Mouse (Mus musculus): ENCODE data around the gene Dazap2. TPM values are rescaled to one million over a fixed set of nuclear protein-coding genes. Genes with fewer than 3 reads are reported as not detected.
"Not testable (repeated sequence)": the region's sequence is repeated elsewhere in the genome, so short reads cannot be mapped to it uniquely, and the experiment has no call there.

Dazap2 gene
- total RNA-seq, 2 experiments from 2014 or later = 106 to 120 TPM

- intact Hi-C loops (cut with DNase I) = no loop called here
- DNase-seq (ENCODE audit: low spot score in 2 of 2) = no peak
Observed at GRCm38 (mm10) chr15:100600696-100601272, 14.4 kb upstream of the Dazap2 start.

DNA sequence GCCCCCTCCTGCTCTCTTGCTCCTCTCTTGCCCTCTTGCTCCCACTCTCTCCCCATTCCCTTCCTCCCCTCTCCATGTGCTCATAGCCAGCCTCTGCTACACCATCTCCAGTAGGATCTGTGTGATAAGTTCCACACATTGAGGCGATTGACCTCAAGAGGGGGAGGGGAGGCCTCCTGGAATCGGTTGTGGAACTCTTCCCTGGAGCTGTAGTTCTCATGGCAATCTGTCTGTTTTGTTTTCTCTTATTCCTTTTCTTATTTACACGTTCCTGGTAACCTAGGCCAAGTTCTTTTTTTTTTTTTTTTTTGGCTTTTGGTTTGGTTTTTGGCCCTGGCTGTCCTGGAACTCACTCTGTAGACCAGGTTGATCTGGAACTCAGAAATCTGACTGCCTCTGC is 13.5 kb upstream of the Dazap2 start:
- DNase-seq (ENCODE audit: low spot score in 2 of 2) = no peak
- intact Hi-C loops (cut with DNase I) = no loop called here

- intact Hi-C loops (cut with DNase I); DNase-seq (ENCODE audit: low spot score in 2 of 2): not testable (repeated sequence)
Observed at GRCm38 (mm10) chr15:100606677-100607076, 8.5 kb upstream of the Dazap2 start.

GRCm38 (mm10) chr15:100611951-100612350 is 3.2 kb upstream of the Dazap2 start:
- intact Hi-C loops (cut with DNase I) = loop anchor here (5.0 kb wide), 3 partner anchors 60 to 75 kb away; partner anchors contain the start of gene Tfcp2
- DNase-seq (ENCODE audit: low spot score in 2 of 2) = no peak

- intact Hi-C loops (cut with DNase I) = loop anchor here (5.0 kb wide), 3 partner anchors 60 to 75 kb away; partner anchors contain the start of gene Tfcp2
- no peak for DNase-seq (ENCODE audit: low spot score in 2 of 2)
Observed at GRCm38 (mm10) chr15:100612432-100612831, 2.7 kb upstream of the Dazap2 start.

- DNase-seq (ENCODE audit: low spot score in 2 of 2) = peak; percentile 73 to 79
- intact Hi-C loops (cut with DNase I) = loop anchor here (5.0 kb wide), 3 partner anchors 61 to 76 kb away; partner anchors contain the start of gene Tfcp2
Observed at GRCm38 (mm10) chr15:100613584-100613983, 1.6 kb upstream of the Dazap2 start.

- DNase-seq (ENCODE audit: low spot score in 2 of 2) = no peak
- intact Hi-C loops (cut with DNase I) = loop anchor here (5.0 kb wide), 3 partner anchors 62 to 77 kb away; partner anchors contain the start of gene Tfcp2
Observed at GRCm38 (mm10) chr15:100614218-100614995, 742 bp upstream of the Dazap2 start.

DNA sequence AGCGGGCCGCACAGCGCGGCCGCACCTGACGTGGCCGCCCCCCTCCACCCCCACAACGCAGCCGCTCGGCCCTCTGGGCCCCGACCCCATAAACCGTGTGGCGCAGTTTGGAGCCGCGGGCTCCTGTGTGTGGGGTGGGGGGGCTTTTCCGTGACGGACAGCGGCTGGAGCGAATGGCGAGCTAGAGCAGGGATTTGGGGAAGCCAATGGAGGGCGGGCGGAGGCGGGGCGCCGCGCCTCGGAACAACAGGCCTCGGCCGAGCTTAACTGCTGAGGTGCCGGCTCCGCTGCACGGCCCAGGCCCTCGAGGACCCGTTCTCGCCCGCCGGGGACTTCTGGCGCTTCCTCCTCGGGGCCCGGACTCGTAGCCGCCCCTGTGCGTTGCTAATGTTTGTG is 674 bp downstream of the Dazap2 start:
- intact Hi-C loops (cut with DNase I) = no loop called here
- DNase-seq (ENCODE audit: low spot score in 2 of 2) = peak; percentile 85 to 86

DNA sequence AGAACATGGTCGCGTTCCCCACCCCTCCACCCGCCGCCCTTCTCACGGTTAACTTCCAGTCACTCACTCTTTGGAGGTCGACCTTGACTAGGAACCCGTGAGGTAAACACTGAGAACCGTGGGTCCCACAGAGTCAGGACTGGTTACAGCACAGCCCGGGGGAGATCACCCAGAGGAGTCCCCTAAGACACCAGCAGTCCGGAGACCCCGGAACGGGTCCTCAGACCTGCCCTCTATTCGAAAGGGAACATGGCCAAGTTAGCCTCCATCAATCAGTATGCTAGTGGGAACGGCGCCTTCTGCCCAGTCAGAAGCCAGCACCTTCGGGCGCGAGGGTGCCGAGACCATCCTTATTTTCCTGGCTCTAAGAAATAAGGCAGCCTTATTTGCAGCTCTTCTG is 1.1 kb downstream of the Dazap2 start:
- intact Hi-C loops (cut with DNase I) = no loop called here
- DNase-seq (ENCODE audit: low spot score in 2 of 2) = no peak

- intact Hi-C loops (cut with DNase I) = no loop called here
- no peak for DNase-seq (ENCODE audit: low spot score in 2 of 2)
Observed at GRCm38 (mm10) chr15:100619200-100619599, 4.1 kb downstream of the Dazap2 start.

GRCm38 (mm10) chr15:100621671-100622070 is 6.5 kb downstream of the Dazap2 start:
- intact Hi-C loops (cut with DNase I); DNase-seq (ENCODE audit: low spot score in 2 of 2): not testable (repeated sequence)

DNA sequence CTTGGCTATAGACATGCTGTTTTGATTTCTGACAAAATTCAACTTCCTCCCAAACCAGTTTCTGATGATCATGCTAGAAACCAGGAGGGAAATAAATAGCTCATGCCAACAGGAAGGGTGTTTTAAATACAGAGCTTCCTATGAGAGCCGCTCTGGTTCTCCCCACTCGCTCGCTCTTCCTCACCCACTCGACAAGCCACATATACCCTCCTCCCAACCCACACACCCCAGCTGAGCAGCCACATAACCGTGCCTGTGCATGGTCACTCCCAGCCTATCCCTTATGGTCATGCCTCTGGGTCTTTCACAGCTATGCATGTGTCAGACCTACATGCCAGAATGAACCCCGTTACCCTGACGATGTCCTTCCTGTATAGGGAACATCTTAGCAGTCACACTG is 7.0 kb downstream of the Dazap2 start:
- peak in 1 of 2 experiments; percentile 62 for DNase-seq (ENCODE audit: low spot score in 2 of 2)
- intact Hi-C loops (cut with DNase I) = no loop called here

DNA sequence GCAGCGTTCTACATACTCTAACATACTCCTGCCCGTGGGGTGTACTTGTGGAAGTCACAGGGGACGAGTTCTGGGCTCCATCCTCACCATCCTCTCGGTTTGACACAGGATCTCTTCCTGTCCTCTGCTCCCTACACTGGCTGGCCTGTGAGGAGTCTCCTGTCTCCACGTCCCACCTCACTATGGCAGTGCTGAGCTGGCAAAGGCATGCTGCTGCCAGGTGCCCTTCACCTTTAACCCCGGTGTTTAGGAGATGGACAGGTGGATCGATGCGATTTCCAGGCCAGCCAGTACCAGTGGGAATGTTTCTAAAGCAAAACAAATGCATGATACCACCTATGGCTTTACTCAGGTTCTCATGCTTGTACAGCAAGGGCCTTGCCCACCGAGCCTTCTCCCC is 8.6 kb downstream of the Dazap2 start:
- intact Hi-C loops (cut with DNase I) = no loop called here
- DNase-seq (ENCODE audit: low spot score in 2 of 2) = no peak

DNA sequence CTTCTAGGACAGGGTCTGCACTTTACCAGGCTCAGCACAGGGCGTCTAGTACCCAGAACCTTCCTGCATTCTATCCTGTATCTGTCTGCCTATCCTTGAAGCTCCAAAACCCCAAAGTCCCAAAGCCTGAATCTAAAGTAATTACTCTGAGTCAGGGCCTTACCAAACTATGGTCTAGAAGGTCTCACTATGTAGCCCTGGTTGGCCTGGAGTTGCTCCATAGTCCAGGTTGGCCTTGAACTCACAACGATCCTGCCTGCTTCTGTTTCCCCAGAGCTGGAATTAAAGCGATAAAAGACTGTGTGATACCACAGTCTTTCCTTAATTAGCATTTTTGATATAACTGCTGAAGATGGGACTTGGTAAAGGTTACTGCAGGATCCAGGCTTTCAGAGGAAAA is 9.3 kb downstream of the Dazap2 start:
- no peak for DNase-seq (ENCODE audit: low spot score in 2 of 2)
- intact Hi-C loops (cut with DNase I) = no loop called here

DNA sequence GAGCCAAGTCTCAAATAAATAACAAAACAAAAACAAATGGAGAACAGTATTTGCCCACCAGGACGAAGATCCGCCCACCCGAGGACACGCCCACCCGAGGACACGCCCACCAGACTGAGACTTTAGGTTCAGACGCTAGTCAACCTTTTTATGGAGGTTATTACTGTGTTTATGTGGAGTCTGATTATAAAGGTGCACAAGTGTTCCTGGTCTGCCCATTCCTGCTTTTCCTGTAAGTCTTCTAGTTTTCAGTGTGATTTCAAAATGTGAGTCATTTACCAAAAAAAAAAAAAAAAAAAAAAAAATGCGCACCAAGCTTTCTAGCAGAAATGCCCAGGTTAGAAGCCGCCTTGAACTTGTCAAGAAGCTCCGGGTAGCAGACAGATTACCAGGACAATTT is 12.1 kb downstream of the Dazap2 start:
- no peak for DNase-seq (ENCODE audit: low spot score in 2 of 2)
- intact Hi-C loops (cut with DNase I) = no loop called here

- intact Hi-C loops (cut with DNase I) = no loop called here
- no peak for DNase-seq (ENCODE audit: low spot score in 2 of 2)
Observed at GRCm38 (mm10) chr15:100627774-100628370, 12.7 kb downstream of the Dazap2 start.

DNA sequence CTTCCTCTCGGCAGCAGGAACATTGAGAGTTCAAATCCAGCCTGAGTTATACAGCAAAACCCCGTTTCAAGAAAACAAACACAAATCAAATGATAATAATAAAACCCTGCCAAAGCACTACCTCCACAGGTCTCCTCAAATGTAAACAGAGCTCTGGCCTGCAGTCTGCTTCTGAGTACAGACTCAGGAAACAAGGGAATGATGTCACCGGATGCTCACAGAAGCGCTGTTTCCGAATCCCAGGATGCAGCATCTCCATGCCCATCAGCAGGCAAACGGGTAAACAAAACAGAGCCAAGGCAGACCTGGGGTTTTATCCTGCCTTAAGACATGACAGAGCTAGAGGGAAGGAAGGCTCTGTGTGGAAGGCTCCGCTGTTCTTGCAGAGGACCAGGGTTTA is 13.6 kb downstream of the Dazap2 start:
- intact Hi-C loops (cut with DNase I) = no loop called here

GRCm38 (mm10) chr15:100630126-100630525 is 15.0 kb downstream of the Dazap2 start:
- DNase-seq (ENCODE audit: low spot score in 2 of 2) = no peak
- intact Hi-C loops (cut with DNase I) = no loop called here

More for the DNA sequence above, 13.6 kb downstream of the Dazap2 start:
- DNase-seq (ENCODE audit: low spot score in 2 of 2) = no peak

GRCm38 (mm10) chr15:100631454-100632170 is 16.5 kb downstream of the Dazap2 start:
- intact Hi-C loops (cut with DNase I) = no loop called here
- no peak for DNase-seq (ENCODE audit: low spot score in 2 of 2)

DNA sequence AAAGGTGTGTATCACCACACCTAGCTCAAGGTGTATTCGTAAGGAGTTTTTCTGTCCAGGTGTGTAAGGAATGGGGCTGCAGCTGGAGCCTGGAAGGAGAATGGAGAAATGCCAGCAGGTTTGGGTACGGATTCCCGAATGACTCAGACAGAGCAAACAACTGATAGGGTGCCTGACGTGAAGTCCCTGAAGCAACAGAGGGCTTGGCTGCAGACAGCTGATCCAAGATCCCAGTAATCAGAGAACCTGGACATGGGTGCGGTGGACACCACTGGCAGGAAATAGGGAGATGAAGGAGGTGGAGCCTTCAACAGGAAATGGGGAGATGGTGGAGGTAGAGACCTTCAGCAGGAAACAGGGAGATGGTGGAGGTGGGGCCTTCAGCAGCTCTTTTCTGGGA is 17.2 kb downstream of the Dazap2 start:
- intact Hi-C loops (cut with DNase I) = no loop called here

More for the DNA sequence above, 17.2 kb downstream of the Dazap2 start:
- no peak for DNase-seq (ENCODE audit: low spot score in 2 of 2)
